Mouse (Mus musculus) erythroblast, embryonic 14.5 days (primary cell): ENCODE measurements around the gene Myh15.

Source experiments
- GATA1 ChIP-seq: IDR thresholded peaks from 2 replicates; pipeline ENCODE4 v1.6.1; 2012; ENCODE audit warnings: low read length, inconsistent platforms, mixed read lengths
- TAL1 ChIP-seq: IDR thresholded peaks from 3 replicates; pipeline ENCODE4 v1.6.1; 2012; ENCODE audit warnings: low read length, inconsistent platforms, mixed read lengths

DNA sequence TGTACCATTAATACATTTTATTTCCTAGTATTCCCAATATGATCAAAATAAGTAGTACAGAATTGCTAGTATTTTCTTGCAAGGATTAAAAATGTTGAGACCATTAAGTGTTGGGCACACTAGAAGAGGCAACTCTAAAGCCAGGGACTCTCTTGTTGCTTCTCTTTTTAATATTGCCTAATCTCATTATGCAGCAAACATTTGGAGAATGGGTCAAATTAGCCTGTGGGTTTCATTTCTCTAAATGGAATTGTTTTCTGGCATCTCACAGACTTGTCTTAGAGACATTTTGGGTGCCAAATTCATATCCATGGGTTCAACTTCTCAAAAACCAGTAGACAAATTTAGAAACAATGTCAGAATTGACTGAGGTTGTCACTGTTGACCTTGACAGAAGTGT is 8.1 kb upstream of the Myh15 start:
- TF ChIP-seq TAL1 = no peak
- no peak for TF ChIP-seq GATA1
